Mouse (Mus musculus) monocyte, adult 5-6 weeks (primary cell): Measurements from ENCODE around the gene Cfap69. TPM values are rescaled to one million over a fixed set of nuclear protein-coding genes. Genes with fewer than 3 reads are reported as not detected.

ENCODE experiments used
- ATAC-seq: fragments of 153-309, 156-312 bp; replicated peaks from 2 replicates; pipeline ENCODE4 v1.8.0; 2017; ENCODE audit warnings: mild to moderate bottlenecking; ENCODE audit not compliant: low TSS enrichment, insufficient number of reproducible peaks, severe bottlenecking, poor library complexity, low FRiP score
- total RNA-seq: library from RNA; stranded (forward); fragments of 200-1000, 200-491, 200-594 nt; gene quantifications from 3 replicates; pipeline ENCODE4 v1.2.3, GENCODE M21; 2017

Gene Cfap69
- total RNA-seq, 1 experiment from 2014 or later = 3.4 TPM

GRCm38 (mm10) chr5:5536131-5536530 lies 127.9 kb downstream of the Cfap69 start:
- ATAC-seq = no peak

- ATAC-seq = no peak
Observed at GRCm38 (mm10) chr5:5533656-5534420, 130.2 kb downstream of the Cfap69 start.

Other genes with a start within 250 kb of the Cfap69 start
- gene Cdk14, start 243.9 kb downstream of the Cfap69 start, total RNA-seq = 28.1 to 79.9 TPM (median 43.7 TPM) in 3 replicates
- not detected in 3 replicates for gene 1700015F17Rik, start 185.1 kb downstream of the Cfap69 start, total RNA-seq
- gene Cldn12, start 149.3 kb downstream of the Cfap69 start, total RNA-seq = 1.6 to 2.1 TPM (median 2.0 TPM) in 3 replicates
- gene Gtpbp10, start 104.7 kb downstream of the Cfap69 start, total RNA-seq = 9.5 to 19.4 TPM (median 17.9 TPM) in 3 replicates
- gene Gm8773, start 90.4 kb downstream of the Cfap69 start, total RNA-seq = not detected in 3 replicates
- not detected in 3 replicates for gene Steap2, start 30.3 kb upstream of the Cfap69 start, total RNA-seq
- gene Steap1, start 85.1 kb upstream of the Cfap69 start, total RNA-seq = not detected in 3 replicates